Mouse (Mus musculus) ovary, adult 18-20 months (tissue): ENCODE results near the gene Pde4a.
"Not testable (repeated sequence)": the region's sequence is repeated elsewhere in the genome, so short reads cannot be mapped to it uniquely, and the experiment has no call there.

Experiments used
- DNase-seq: peaks from one replicate; pipeline ENCODE4 v3.0.0; 2022; ENCODE audit warnings: low spot score, mixed read lengths

Gene Pde4a

GRCm38 (mm10) chr9:21183905-21184413 is 18.4 kb downstream of the Pde4a start:
- DNase-seq = no peak

GRCm38 (mm10) chr9:21184733-21185132 is 19.2 kb downstream of the Pde4a start:
- no peak for DNase-seq

GRCm38 (mm10) chr9:21185436-21185835 is 19.9 kb downstream of the Pde4a start:
- DNase-seq = no peak

- no peak for DNase-seq
Observed at GRCm38 (mm10) chr9:21189905-21190304, 24.4 kb downstream of the Pde4a start.

GRCm38 (mm10) chr9:21190670-21191069 is 25.2 kb downstream of the Pde4a start:
- DNase-seq = no peak

GRCm38 (mm10) chr9:21193786-21194185 is 28.3 kb downstream of the Pde4a start:
- no peak for DNase-seq

GRCm38 (mm10) chr9:21194787-21195493 is 29.4 kb downstream of the Pde4a start:
- no peak for DNase-seq

GRCm38 (mm10) chr9:21195736-21196505 is 30.4 kb downstream of the Pde4a start:
- not testable (repeated sequence) for DNase-seq

- DNase-seq = no peak
Observed at GRCm38 (mm10) chr9:21196521-21197433, 31.3 kb downstream of the Pde4a start.

GRCm38 (mm10) chr9:21197981-21198380 is 32.5 kb downstream of the Pde4a start:
- DNase-seq = no peak

- no peak for DNase-seq
Observed at GRCm38 (mm10) chr9:21198960-21199359, 33.4 kb downstream of the Pde4a start.

- no peak for DNase-seq
Observed at GRCm38 (mm10) chr9:21204156-21204527, 38.6 kb downstream of the Pde4a start.

GRCm38 (mm10) chr9:21204528-21205272 is 39.2 kb downstream of the Pde4a start:
- DNase-seq = no peak

- no peak for DNase-seq
Observed at GRCm38 (mm10) chr9:21206848-21207247, 41.3 kb downstream of the Pde4a start.

GRCm38 (mm10) chr9:21208626-21209025 is 43.1 kb downstream of the Pde4a start:
- DNase-seq = no peak

- DNase-seq = no peak
Observed at GRCm38 (mm10) chr9:21210821-21211220, 45.3 kb downstream of the Pde4a start.

- no peak for DNase-seq
Observed at GRCm38 (mm10) chr9:21211624-21212023, 46.1 kb downstream of the Pde4a start.

GRCm38 (mm10) chr9:21213617-21214190 is 48.2 kb downstream of the Pde4a start:
- no peak for DNase-seq

GRCm38 (mm10) chr9:21216050-21216841 is 50.7 kb downstream of the Pde4a start:
- DNase-seq = no peak

- DNase-seq = no peak
Observed at GRCm38 (mm10) chr9:21219820-21220219, 54.3 kb downstream of the Pde4a start.
